Mouse (Mus musculus) embryonic facial prominence, embryonic 12.5 days (tissue): ENCODE measurements around the gene Adamtsl1. TPM values are rescaled to one million over a fixed set of nuclear protein-coding genes. Genes with fewer than 3 reads are reported as not detected.
A peak's percentile ranks its signal among the peaks of the same experiment; 100 is the strongest.

Source experiments
- ATAC-seq: fragments of 200-750 bp; cut with Nextera tagmentation; 2 replicates; pipeline ENCODE4 v1.8.0; 2017; ENCODE audit not compliant: insufficient number of reproducible peaks, insufficient read depth, low FRiP score, low TSS enrichment
- H3K27ac ChIP-seq: fragments of 300-500 bp; sonication (generic); 2 replicates; pipeline ENCODE4 v1.5.1; 2016; ENCODE audit warnings: mild to moderate bottlenecking
- H3K27me3 ChIP-seq: fragments of 300-500 bp; sonication (generic); 2 replicates; pipeline ENCODE4 v1.6.1; 2016; ENCODE audit warnings: mild to moderate bottlenecking, moderate library complexity
- H3K36me3 ChIP-seq: fragments of 300-500 bp; sonication (generic); 2 replicates; pipeline ENCODE4 v1.6.1; 2016; ENCODE audit warnings: mild to moderate bottlenecking
- H3K4me1 ChIP-seq: fragments of 300-500 bp; sonication (generic); 2 replicates; pipeline ENCODE4 v1.6.1; 2016
- H3K4me2 ChIP-seq: fragments of 300-500 bp; sonication (generic); replicated peaks from 2 replicates; pipeline ENCODE4 v1.6.1; 2016; ENCODE audit warnings: mild to moderate bottlenecking, moderate library complexity
- H3K4me3 ChIP-seq: fragments of 300-500 bp; sonication (generic); 2 replicates; pipeline ENCODE4 v1.5.1; 2016; ENCODE audit warnings: mild to moderate bottlenecking
- H3K9ac ChIP-seq: fragments of 300-500 bp; sonication (generic); 2 replicates; pipeline ENCODE4 v1.6.1; 2016; ENCODE audit warnings: mild to moderate bottlenecking, moderate library complexity
- H3K9me3 ChIP-seq: fragments of 300-500 bp; sonication (generic); 2 replicates; pipeline ENCODE4 v1.6.1; 2016; ENCODE audit warnings: mild to moderate bottlenecking, moderate library complexity
- WGBS: fragments of 180-500 bp; shearing (Covaris S2); methylation state at CpG from one replicate; pipeline ENCODE4 v1.1.7; 2016; 5-methylcytosine and 5-hydroxymethylcytosine counted together
- polyA plus RNA-seq: library from polyadenylated mRNA; unstranded; fragments of >200 nt; fragmentation: Nextera tagmentation; extraction: Ambion mirVana; gene quantifications from 2 replicates; pipeline ENCODE4 v1.2.1, GENCODE M21; 2016

The Adamtsl1 gene
- polyA plus RNA-seq = 30.3 and 38.3 TPM in 2 replicates

GRCm38 (mm10) chr4:85513792-85514191, at the start of gene Adamtsl1:
Gene Adamtsl1 (plus strand): TSS chr4:85514172.
- 3% methylated on average over 9 of the region's 9 CpGs for WGBS
- Histone ChIP-seq H3K9ac (peak within 1 kb of the TSS; percentile 47), H3K36me3 (no peaks in the 10 kb centered on the region), H3K4me3 (peak within 1 kb of the TSS; percentile 55), H3K9me3 (no peaks in the 10 kb centered on the region), H3K27me3 (peaks cover 19% of the 10 kb centered on the region), H3K27ac (no peak within 1 kb of the TSS), H3K4me1 (peaks cover 9% of the 10 kb centered on the region), H3K4me2 (peak within 1 kb of the TSS; percentile 91)
- ATAC-seq = 0 out of 2 replicates have a peak, but pooled peaks have one; percentile 30

GRCm38 (mm10) chr4:85483586-85483985, 30.4 kb upstream of the Adamtsl1 start:
- no peak overlapping the region for H3K9ac ChIP-seq
- 93% methylated on average over 6 of the region's 6 CpGs for WGBS
- ATAC-seq = no peak

GRCm38 (mm10) chr4:85486316-85486946, 27.5 kb upstream of the Adamtsl1 start:
- ATAC-seq = no peak
- no peak overlapping the region for H3K4me2 ChIP-seq
- WGBS = 78% methylated on average over 10 of the region's 10 CpGs
- H3K27ac ChIP-seq = no peak overlapping the region
- no peaks in the 10 kb centered on the region for H3K9me3 ChIP-seq
- H3K36me3 ChIP-seq = no peaks in the 10 kb centered on the region
- H3K4me1 ChIP-seq = no peaks in the 10 kb centered on the region
- H3K4me3 ChIP-seq = no peak overlapping the region
- no peaks in the 10 kb centered on the region for H3K27me3 ChIP-seq
- no peak overlapping the region for H3K9ac ChIP-seq

More at GRCm38 (mm10) chr4:85483586-85483985, 30.4 kb upstream of the Adamtsl1 start:
- Histone ChIP-seq H3K9me3 (no peaks in the 10 kb centered on the region), H3K27me3 (no peaks in the 10 kb centered on the region), H3K4me1 (no peaks in the 10 kb centered on the region), H3K36me3 (no peaks in the 10 kb centered on the region), H3K4me2 (no peak overlapping the region), H3K27ac (no peak overlapping the region), H3K4me3 (no peak overlapping the region)

- Histone ChIP-seq H3K9me3 (no peaks in the 10 kb centered on the region), H3K27ac (no peak overlapping the region), H3K4me1 (no peaks in the 10 kb centered on the region), H3K4me2 (no peak overlapping the region), H3K36me3 (no peaks in the 10 kb centered on the region), H3K9ac (no peak overlapping the region), H3K27me3 (no peaks in the 10 kb centered on the region), H3K4me3 (no peak overlapping the region)
- no peak for ATAC-seq
- 77% methylated on average over 3 of the region's 3 CpGs for WGBS
Observed at GRCm38 (mm10) chr4:85505718-85506117, 8.3 kb upstream of the Adamtsl1 start.

GRCm38 (mm10) chr4:85506976-85507375, 7.0 kb upstream of the Adamtsl1 start:
- Histone ChIP-seq H3K4me2 (no peak overlapping the region), H3K36me3 (no peaks in the 10 kb centered on the region), H3K9me3 (no peaks in the 10 kb centered on the region), H3K4me1 (no peaks in the 10 kb centered on the region), H3K27me3 (no peaks in the 10 kb centered on the region), H3K9ac (no peak overlapping the region), H3K4me3 (no peak overlapping the region), H3K27ac (no peak overlapping the region)
- 61% methylated on average over 2 of the region's 2 CpGs for WGBS
- ATAC-seq = no peak

- no peaks in the 10 kb centered on the region for H3K9me3 ChIP-seq
- no peak overlapping the region for H3K4me2 ChIP-seq
- WGBS = 49% methylated on average over 5 of the region's 5 CpGs
- H3K4me1 ChIP-seq = no peaks in the 10 kb centered on the region
- no peak overlapping the region for H3K9ac ChIP-seq
- ATAC-seq = no peak
- H3K36me3 ChIP-seq = no peaks in the 10 kb centered on the region
- no peak overlapping the region for H3K27ac ChIP-seq
- H3K4me3 ChIP-seq = no peak overlapping the region
- peaks cover 2% of the 10 kb centered on the region; the same call in 1 of the 2 replicates for H3K27me3 ChIP-seq
Observed at GRCm38 (mm10) chr4:85507491-85507890, 6.5 kb upstream of the Adamtsl1 start.

- Histone ChIP-seq H3K4me3 (no peak overlapping the region), H3K27me3 (peaks cover 19% of the 10 kb centered on the region)
- ATAC-seq = no peak
Observed at GRCm38 (mm10) chr4:85513288-85513687, 684 bp upstream of the Adamtsl1 start.

GRCm38 (mm10) chr4:85514205-85514681, 271 bp downstream of the Adamtsl1 start:
- Histone ChIP-seq H3K27me3 (peaks cover 19% of the 10 kb centered on the region), H3K36me3 (no peaks in the 10 kb centered on the region), H3K4me2 (peak overlapping the region; percentile 91), H3K4me1 (peaks cover 9% of the 10 kb centered on the region), H3K27ac (no peak overlapping the region), H3K9me3 (no peaks in the 10 kb centered on the region), H3K4me3 (peak overlapping the region; percentile 55), H3K9ac (peak overlapping the region; percentile 47)
- ATAC-seq = peak; percentile 84
- under 1% methylated on average over 33 of the region's 33 CpGs for WGBS

More at GRCm38 (mm10) chr4:85513288-85513687, 684 bp upstream of the Adamtsl1 start:
- no peaks in the 10 kb centered on the region for H3K9me3 ChIP-seq
- no peak overlapping the region for H3K27ac ChIP-seq
- 50% methylated on average over 7 of the region's 7 CpGs for WGBS
- no peak overlapping the region for H3K9ac ChIP-seq
- H3K4me2 ChIP-seq = peak overlapping the region; percentile 91; the same call in 1 of the 2 replicates
- H3K4me1 ChIP-seq = peaks cover 9% of the 10 kb centered on the region
- H3K36me3 ChIP-seq = no peaks in the 10 kb centered on the region

- Histone ChIP-seq H3K4me1 (peaks cover 8% of the 10 kb centered on the region; the same call in 1 of the 2 replicates), H3K27ac (peak overlapping the region; percentile 23; the same call in 1 of the 2 replicates), H3K9ac (no peak overlapping the region), H3K27me3 (no peaks in the 10 kb centered on the region), H3K9me3 (no peaks in the 10 kb centered on the region), H3K4me3 (no peak overlapping the region), H3K36me3 (no peaks in the 10 kb centered on the region), H3K4me2 (0 out of 2 replicates have a peak overlapping the region, but pooled peaks have one; percentile 17)
- ATAC-seq = peak; percentile 80; the same call in 1 of the 2 replicates
- WGBS = 28% methylated on average over 7 of the region's 7 CpGs
Observed at GRCm38 (mm10) chr4:85526966-85527566, 13.1 kb downstream of the Adamtsl1 start.

- no peak for ATAC-seq
- H3K9ac ChIP-seq = no peak overlapping the region
- no peak overlapping the region for H3K27ac ChIP-seq
- no peak overlapping the region for H3K4me2 ChIP-seq
- H3K4me3 ChIP-seq = no peak overlapping the region
- no peaks in the 10 kb centered on the region for H3K27me3 ChIP-seq
- H3K4me1 ChIP-seq = peaks cover 8% of the 10 kb centered on the region; the same call in 1 of the 2 replicates
- no peaks in the 10 kb centered on the region for H3K9me3 ChIP-seq
- 83% methylated on average over 1 of the region's 1 CpGs for WGBS
- H3K36me3 ChIP-seq = no peaks in the 10 kb centered on the region
Observed at GRCm38 (mm10) chr4:85529852-85530251, 15.9 kb downstream of the Adamtsl1 start.

- no peak overlapping the region for H3K9ac ChIP-seq
- no peak overlapping the region for H3K27ac ChIP-seq
- H3K4me3 ChIP-seq = no peak overlapping the region
- no peaks in the 10 kb centered on the region for H3K27me3 ChIP-seq
- no peaks in the 10 kb centered on the region; the same call in 1 of the 2 replicates for H3K4me1 ChIP-seq
- no peak overlapping the region for H3K4me2 ChIP-seq
- H3K36me3 ChIP-seq = no peaks in the 10 kb centered on the region
- no peak for ATAC-seq
- 39% methylated on average over 5 of the region's 5 CpGs for WGBS
- no peaks in the 10 kb centered on the region for H3K9me3 ChIP-seq
Observed at GRCm38 (mm10) chr4:85539677-85540076, 25.7 kb downstream of the Adamtsl1 start.

GRCm38 (mm10) chr4:85543221-85543620, 29.2 kb downstream of the Adamtsl1 start:
- Histone ChIP-seq H3K9ac (no peak overlapping the region), H3K4me1 (no peaks in the 10 kb centered on the region; the same call in 1 of the 2 replicates), H3K4me3 (no peak overlapping the region), H3K4me2 (no peak overlapping the region), H3K27me3 (no peaks in the 10 kb centered on the region), H3K27ac (no peak overlapping the region), H3K36me3 (no peaks in the 10 kb centered on the region), H3K9me3 (no peaks in the 10 kb centered on the region)
- no peak for ATAC-seq
- WGBS = 87% methylated on average over 4 of the region's 4 CpGs
